Mouse (Mus musculus): ENCODE results near the gene Fscn1.

DNA sequence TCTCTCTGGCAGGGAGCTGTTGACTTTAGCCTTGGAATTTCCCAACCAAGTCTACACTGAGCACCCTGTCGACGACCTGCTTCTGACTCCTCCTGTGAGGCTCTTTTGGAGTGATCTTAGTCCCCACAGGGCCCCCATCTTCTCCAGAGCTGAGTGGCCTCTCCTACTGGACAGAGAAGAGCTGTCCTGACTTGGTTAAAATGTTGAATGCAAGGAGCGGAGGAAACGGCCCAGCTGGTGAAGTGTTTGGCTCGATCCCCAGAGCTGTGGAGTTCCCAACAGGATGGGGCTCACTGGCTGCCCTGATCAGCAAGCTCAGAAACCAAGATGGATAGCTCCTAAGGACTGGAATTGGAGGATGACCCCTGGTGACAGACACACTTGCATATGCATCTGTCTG lies 16.4 kb downstream of the Fscn1 start:
- no peak for TF ChIP-seq CTCF (IDR thresholded peaks at IDR 0.05; ENCODE audit: control insufficient read depth, insufficient read depth, insufficient read length)
- no peak for TF ChIP-seq MAX (IDR thresholded peaks at IDR 0.05)
- TF ChIP-seq CEBPB (IDR thresholded peaks at IDR 0.05; ENCODE audit: low read depth), result no peak

All from C2C12 (cell line).